Mouse (Mus musculus) stomach, embryonic 16.5 days (tissue): ENCODE measurements around the gene Igf1. TPM values are rescaled to one million over a fixed set of nuclear protein-coding genes. Genes with fewer than 3 reads are reported as not detected.

ENCODE experiments used
- ATAC-seq: fragments of 200-750 bp; cut with Nextera tagmentation; 2 replicates; pipeline ENCODE4 v1.8.0; 2017; ENCODE audit warnings: moderate number of reproducible peaks, moderate TSS enrichment; ENCODE audit not compliant: insufficient read depth, low FRiP score
- H3K27ac ChIP-seq: fragments of 300-500 bp; sonication (generic); 2 replicates; pipeline ENCODE4 v1.5.1; 2014; ENCODE audit warnings: low read length
- H3K27me3 ChIP-seq: fragments of 300-500 bp; sonication (generic); 2 replicates; pipeline ENCODE4 v1.6.1; 2014; ENCODE audit warnings: low read length, control low read depth, mixed read lengths; ENCODE audit not compliant: control insufficient read depth, insufficient read depth
- H3K36me3 ChIP-seq: fragments of 300-500 bp; sonication (generic); 2 replicates; pipeline ENCODE4 v1.6.1; 2014; ENCODE audit warnings: low read length; ENCODE audit not compliant: control insufficient read depth, insufficient read depth
- H3K4me1 ChIP-seq: fragments of 300-500 bp; sonication (generic); 2 replicates; pipeline ENCODE4 v1.6.1; 2014; ENCODE audit warnings: low read length, control low read depth, mixed read lengths; ENCODE audit not compliant: control insufficient read depth, insufficient read depth
- H3K4me2 ChIP-seq: fragments of 300-500 bp; sonication (generic); 2 replicates; pipeline ENCODE4 v1.6.1; 2014; ENCODE audit warnings: low read depth, low read length, mixed read lengths
- H3K4me3 ChIP-seq: fragments of 300-500 bp; sonication (generic); replicated peaks from 2 replicates; pipeline ENCODE4 v1.5.1; 2014; ENCODE audit warnings: mild to moderate bottlenecking, low read length
- H3K9ac ChIP-seq: fragments of 300-500 bp; sonication (generic); 2 replicates; pipeline ENCODE4 v1.6.1; 2014; ENCODE audit warnings: low read length
- H3K9me3 ChIP-seq: fragments of 300-500 bp; sonication (generic); replicated peaks from 2 replicates; pipeline ENCODE4 v1.6.1; 2016; ENCODE audit warnings: low read length, control low read depth; ENCODE audit not compliant: control insufficient read depth
- WGBS: fragments of 180-500 bp; shearing (Covaris S2); extraction: QIAGEN DNeasy Blood & Tissue Kit; methylation state at CpG from one replicate; pipeline ENCODE4 v1.1.7; 2014; 5-methylcytosine and 5-hydroxymethylcytosine counted together
- polyA plus RNA-seq: library from polyadenylated mRNA; unstranded; fragments of >200 nt; fragmentation: Nextera tagmentation; extraction: Ambion mirVana; gene quantifications from 2 replicates; pipeline ENCODE4 v1.2.1, GENCODE M21; 2015

The Igf1 gene
- polyA plus RNA-seq, 1 experiment from 2014 or later: 145 TPM

GRCm38 (mm10) chr10:87832101-87832500 is 26.0 kb upstream of the Igf1 start:
- ATAC-seq: no peak
- WGBS: 80% methylated on average over 1 of the region's 1 CpGs

GRCm38 (mm10) chr10:87839454-87839853 is 18.6 kb upstream of the Igf1 start:
- 83% methylated on average over 1 of the region's 1 CpGs for WGBS
- no peak overlapping the region for H3K9ac ChIP-seq
- H3K27ac ChIP-seq: no peak overlapping the region
- H3K9me3 ChIP-seq: no peaks in the 10 kb centered on the region
- H3K27me3 ChIP-seq: no peaks in the 10 kb centered on the region
- H3K4me3 ChIP-seq: no peak overlapping the region
- H3K4me2 ChIP-seq: no peak overlapping the region
- no peaks in the 10 kb centered on the region for H3K4me1 ChIP-seq
- no peak for ATAC-seq
- no peaks in the 10 kb centered on the region for H3K36me3 ChIP-seq

More at GRCm38 (mm10) chr10:87832101-87832500, 26.0 kb upstream of the Igf1 start:
- Histone ChIP-seq H3K27me3 (no peaks in the 10 kb centered on the region), H3K36me3 (no peaks in the 10 kb centered on the region), H3K9me3 (no peaks in the 10 kb centered on the region), H3K4me3 (no peak overlapping the region), H3K27ac (no peak overlapping the region), H3K4me1 (no peaks in the 10 kb centered on the region), H3K4me2 (no peak overlapping the region), H3K9ac (no peak overlapping the region)

GRCm38 (mm10) chr10:87842501-87842900 is 15.6 kb upstream of the Igf1 start:
- Histone ChIP-seq H3K9me3 (no peaks in the 10 kb centered on the region), H3K9ac (no peak overlapping the region), H3K27me3 (no peaks in the 10 kb centered on the region), H3K4me1 (peaks cover 3% of the 10 kb centered on the region; the same call in 1 of the 2 replicates), H3K27ac (no peak overlapping the region), H3K4me3 (no peak overlapping the region), H3K4me2 (no peak overlapping the region), H3K36me3 (no peaks in the 10 kb centered on the region)
- no peak for ATAC-seq
- WGBS: 70% methylated on average over 4 of the region's 4 CpGs

DNA sequence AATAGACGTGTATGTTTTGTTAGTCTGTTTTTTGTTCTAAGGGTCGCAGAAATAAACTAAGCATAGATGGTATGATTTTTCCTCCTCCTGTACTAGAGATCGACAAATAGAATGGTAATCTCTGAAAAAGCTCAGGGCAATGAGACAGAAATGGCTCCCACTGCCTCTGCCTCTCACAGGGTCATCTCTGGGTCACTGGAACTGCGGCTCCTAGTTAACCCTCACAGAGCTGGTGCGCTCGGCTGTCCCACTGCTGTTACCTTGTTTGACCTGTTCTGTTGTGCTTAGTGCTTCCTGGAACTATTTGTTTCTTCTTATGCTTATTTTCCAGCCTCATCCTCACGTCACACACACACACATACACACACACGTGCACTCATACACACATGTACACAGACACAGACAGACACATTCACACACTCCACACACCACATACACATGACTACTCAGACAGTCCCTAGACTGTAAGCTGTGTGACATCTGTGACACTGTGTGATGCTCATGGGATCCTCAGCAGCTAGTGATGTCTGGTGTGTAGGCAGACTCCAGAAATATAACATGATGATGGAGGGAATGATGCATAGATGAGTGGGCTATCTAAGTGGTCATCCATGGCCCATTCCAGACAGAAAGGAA is 13.0 kb upstream of the Igf1 start:
- WGBS: 27% methylated on average over 8 of the region's 8 CpGs
- H3K4me2 ChIP-seq: no peak overlapping the region
- peaks cover 3% of the 10 kb centered on the region; the same call in 1 of the 2 replicates for H3K4me1 ChIP-seq
- no peak overlapping the region for H3K27ac ChIP-seq
- ATAC-seq: no peak
- no peaks in the 10 kb centered on the region for H3K9me3 ChIP-seq
- H3K9ac ChIP-seq: no peak overlapping the region; the same call in 1 of the 2 replicates
- no peaks in the 10 kb centered on the region for H3K36me3 ChIP-seq
- H3K27me3 ChIP-seq: no peaks in the 10 kb centered on the region
- no peak overlapping the region for H3K4me3 ChIP-seq

GRCm38 (mm10) chr10:87847882-87848281 is 10.2 kb upstream of the Igf1 start:
- Histone ChIP-seq H3K9me3 (no peaks in the 10 kb centered on the region), H3K36me3 (no peaks in the 10 kb centered on the region), H3K27ac (no peak overlapping the region), H3K27me3 (no peaks in the 10 kb centered on the region), H3K4me1 (peaks cover 3% of the 10 kb centered on the region; the same call in 1 of the 2 replicates), H3K4me3 (no peak overlapping the region), H3K9ac (no peak overlapping the region), H3K4me2 (no peak overlapping the region)
- no peak for ATAC-seq
- 35% methylated on average over 4 of the region's 4 CpGs for WGBS

- H3K4me3 ChIP-seq: no peak overlapping the region
- no peak overlapping the region for H3K4me2 ChIP-seq
- H3K9ac ChIP-seq: no peak overlapping the region
- H3K9me3 ChIP-seq: no peaks in the 10 kb centered on the region
- no peaks in the 10 kb centered on the region for H3K36me3 ChIP-seq
- 47% methylated on average over 2 of the region's 2 CpGs for WGBS
- H3K27me3 ChIP-seq: no peaks in the 10 kb centered on the region
- H3K4me1 ChIP-seq: peaks cover 3% of the 10 kb centered on the region; the same call in 1 of the 2 replicates
- ATAC-seq: no peak
- H3K27ac ChIP-seq: no peak overlapping the region
Measured at GRCm38 (mm10) chr10:87848419-87848818, 9.6 kb upstream of the Igf1 start.

GRCm38 (mm10) chr10:87851492-87851891 is 6.6 kb upstream of the Igf1 start:
- WGBS: 63% methylated on average over 3 of the region's 3 CpGs
- H3K4me3 ChIP-seq: no peak overlapping the region
- H3K27ac ChIP-seq: no peak overlapping the region
- no peaks in the 10 kb centered on the region for H3K27me3 ChIP-seq
- no peak overlapping the region for H3K4me2 ChIP-seq
- H3K4me1 ChIP-seq: no peaks in the 10 kb centered on the region
- H3K9me3 ChIP-seq: no peaks in the 10 kb centered on the region
- ATAC-seq: no peak
- H3K9ac ChIP-seq: no peak overlapping the region
- no peaks in the 10 kb centered on the region for H3K36me3 ChIP-seq

- WGBS: 3% methylated on average over 5 of the region's 5 CpGs
- no peak overlapping the region for H3K27ac ChIP-seq
- H3K9me3 ChIP-seq: no peaks in the 10 kb centered on the region
- no peaks in the 10 kb centered on the region for H3K36me3 ChIP-seq
- H3K4me1 ChIP-seq: peaks cover 17% of the 10 kb centered on the region
- no peak overlapping the region for H3K4me3 ChIP-seq
- H3K27me3 ChIP-seq: no peaks in the 10 kb centered on the region
- ATAC-seq: no peak
- H3K4me2 ChIP-seq: no peak overlapping the region
- no peak overlapping the region for H3K9ac ChIP-seq
Measured at GRCm38 (mm10) chr10:87854408-87854807, 3.7 kb upstream of the Igf1 start.

GRCm38 (mm10) chr10:87855423-87856122 is 2.5 kb upstream of the Igf1 start:
- Histone ChIP-seq H3K27me3 (no peaks in the 10 kb centered on the region), H3K36me3 (no peaks in the 10 kb centered on the region), H3K4me1 (peaks cover 18% of the 10 kb centered on the region), H3K27ac (no peak overlapping the region), H3K9me3 (no peaks in the 10 kb centered on the region), H3K9ac (no peak overlapping the region), H3K4me2 (no peak overlapping the region), H3K4me3 (no peak overlapping the region)
- ATAC-seq: no peak
- 75% methylated on average over 13 of the region's 13 CpGs for WGBS
